Mouse (Mus musculus) forelimb bud, embryonic 11.5 days (tissue): ENCODE results near the gene Supt3.
A peak's percentile ranks its signal among the peaks of the same experiment; 100 is the strongest.

ENCODE experiments used
- DNase-seq: peaks from one replicate; pipeline ENCODE4 v3.0.0-alpha.2; 2012; ENCODE audit warnings: low read depth, low spot score

Gene Supt3

DNA sequence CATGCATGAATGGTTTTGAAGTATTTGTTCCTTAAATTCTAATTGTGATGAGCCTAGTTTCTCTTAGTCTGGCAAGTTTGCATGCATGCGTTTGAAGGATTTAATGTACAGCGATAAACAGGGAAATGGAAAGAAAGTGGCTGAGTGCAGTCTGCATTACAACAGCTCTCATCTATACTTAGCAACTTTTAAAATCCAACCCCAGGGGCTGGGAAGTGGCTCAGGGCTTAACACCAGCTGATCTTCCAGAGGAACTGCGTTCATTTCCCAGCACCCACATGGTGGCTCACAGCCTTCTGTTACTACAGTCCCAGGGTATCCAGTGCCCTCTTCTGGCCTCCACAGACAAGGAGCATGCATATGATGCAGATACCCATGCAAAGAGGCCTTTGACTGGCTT lies 346.9 kb downstream of the Supt3 start:
- no peak for DNase-seq

DNA sequence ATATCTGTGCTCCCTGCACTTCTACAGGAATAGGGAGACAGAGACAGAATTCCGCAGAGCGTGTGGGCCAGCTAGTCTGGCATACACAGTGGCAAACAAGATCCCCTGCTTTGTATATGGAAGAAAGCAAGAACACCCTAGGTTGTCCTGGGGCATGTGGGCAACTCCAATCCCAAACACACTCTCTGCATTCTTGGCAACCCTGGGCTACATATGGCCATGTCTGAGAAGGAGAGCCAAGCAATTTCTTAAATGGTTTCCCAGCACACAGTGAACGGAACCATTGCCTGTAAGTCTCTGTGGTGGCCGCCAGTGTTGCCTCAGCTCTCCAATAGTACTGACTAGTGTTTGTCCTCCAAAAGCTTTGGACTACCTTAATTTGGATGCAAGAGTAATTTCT lies 351.7 kb downstream of the Supt3 start:
- no peak for DNase-seq

DNA sequence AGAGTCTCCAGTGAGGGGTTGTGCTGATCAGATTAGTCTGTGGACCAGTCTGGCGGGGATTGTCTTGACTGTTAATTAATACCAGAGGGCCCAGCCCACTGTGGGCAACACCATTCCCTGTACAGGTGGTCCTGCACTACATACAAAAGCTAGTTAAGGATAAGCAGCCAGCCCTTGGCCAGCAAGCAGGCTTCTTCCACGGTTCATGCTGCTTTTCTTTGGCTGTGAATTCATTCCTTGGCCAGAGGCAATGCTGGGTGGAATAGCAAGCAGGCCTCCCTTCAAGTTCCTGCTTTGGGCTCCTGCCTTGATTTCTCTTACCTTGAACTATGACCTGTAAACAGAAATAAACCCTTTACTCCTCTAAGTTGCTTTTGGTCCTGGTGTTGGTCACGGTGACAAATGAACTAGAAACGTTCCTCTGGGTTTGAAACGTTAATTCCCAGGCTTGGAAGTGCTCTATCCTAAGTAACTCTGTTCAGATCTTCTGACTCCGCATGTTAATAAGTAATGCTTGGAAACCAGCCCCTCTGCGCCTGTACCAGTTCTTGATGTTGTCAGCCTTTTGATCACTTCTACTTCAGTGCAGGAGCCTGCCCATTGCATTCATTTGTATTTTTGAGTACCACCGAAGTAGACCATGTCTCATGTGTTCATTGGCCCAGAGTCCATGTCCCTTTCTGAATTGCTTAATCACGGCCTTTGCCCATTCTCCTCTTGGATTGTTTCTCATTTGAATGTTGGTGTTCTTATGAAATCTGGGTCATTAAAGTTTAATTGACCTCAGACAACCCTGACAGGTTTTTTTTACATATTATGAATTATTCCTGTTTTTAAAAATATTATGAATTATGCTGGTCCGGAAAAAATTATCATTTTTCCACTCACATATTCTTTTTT lies 356.8 kb downstream of the Supt3 start:
- DNase-seq = no peak

DNA sequence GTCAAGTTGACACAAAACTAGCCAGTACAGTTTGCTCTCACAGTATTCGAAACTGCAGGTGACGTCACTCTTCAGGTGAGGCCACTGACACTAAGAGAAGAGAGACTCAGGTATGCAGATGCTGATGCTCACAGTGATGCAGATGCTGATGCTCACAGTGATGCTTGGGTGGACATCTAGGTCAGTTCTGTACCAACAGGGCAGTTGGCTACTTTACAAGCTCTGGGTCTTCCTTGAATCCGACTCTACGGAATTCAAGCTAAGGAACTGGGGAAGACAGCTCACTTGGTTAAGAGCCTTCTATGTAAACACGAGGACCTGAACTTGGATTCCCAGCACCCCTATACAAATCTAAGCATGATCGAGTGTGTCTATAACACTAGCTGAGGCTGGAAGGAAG lies 359.5 kb downstream of the Supt3 start:
- DNase-seq = no peak

DNA sequence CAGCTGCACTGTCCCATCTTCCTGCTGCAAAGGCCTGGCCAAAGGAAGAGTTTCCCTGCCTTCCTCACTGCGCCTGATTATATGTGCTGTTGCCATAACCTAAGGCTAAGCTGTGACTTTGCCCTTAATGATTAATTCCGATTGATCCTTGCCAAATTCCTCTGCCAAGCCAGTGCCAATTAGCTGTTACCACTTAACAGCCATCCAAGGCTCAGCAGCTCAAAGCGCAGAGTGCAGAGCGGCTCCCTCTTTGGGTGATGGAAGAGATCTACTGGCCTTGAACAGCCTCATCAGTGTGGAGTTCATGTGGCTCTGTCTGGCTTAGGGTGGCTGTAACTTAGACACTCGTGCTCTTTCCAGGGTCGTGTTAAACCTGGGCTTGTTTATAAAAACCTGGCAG lies 366.1 kb downstream of the Supt3 start:
- DNase-seq = no peak

DNA sequence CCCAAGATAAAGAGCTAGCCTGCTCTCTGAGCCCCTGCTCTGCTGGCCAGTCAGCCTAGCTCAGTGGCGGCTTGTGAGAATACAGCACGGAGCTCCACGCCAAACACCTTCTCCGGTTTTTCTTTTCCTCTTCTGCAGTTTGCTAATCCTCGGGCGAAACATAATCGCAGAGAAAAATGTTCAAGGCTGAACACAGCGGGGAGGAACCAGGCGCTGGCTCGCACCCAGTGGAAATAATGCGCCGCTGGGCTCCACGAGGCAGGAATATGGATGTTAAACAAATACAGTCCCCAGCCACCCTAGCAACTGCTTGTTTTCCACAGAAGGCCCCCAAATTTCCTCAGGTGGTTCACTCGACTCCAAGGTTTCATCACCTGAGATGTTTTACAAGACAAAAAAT lies 367.7 kb downstream of the Supt3 start:
- DNase-seq = no peak

DNA sequence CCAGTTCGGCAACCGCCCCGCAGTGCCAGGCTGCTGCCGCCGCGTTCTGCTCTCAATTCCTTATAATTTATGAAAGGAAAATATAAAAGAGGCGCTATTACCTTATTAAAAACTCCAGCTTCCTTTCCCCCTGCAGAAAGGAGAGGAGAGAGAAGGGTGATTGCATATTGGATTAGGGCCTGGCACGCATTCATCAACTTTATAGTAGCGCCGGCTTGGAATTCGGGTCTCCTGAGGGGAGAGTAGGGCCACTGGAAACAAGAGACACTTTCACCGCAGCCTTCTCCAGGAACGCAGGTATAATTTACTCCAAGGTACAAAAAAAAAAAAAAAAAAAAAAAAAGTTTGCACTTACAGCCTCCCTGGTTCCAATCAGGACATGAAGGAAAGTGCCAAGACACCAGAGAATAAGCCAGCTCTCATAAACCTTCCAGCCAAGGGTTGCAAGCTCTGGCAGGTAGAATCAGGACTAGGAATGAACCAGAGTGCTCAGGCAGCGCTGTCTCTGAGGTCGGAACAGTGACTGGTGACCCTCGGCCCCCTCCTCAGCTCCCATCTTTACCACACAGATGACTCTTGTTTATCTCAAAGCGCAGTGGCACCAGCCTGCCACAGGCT lies 374.5 kb downstream of the Supt3 start:
- no peak for DNase-seq

DNA sequence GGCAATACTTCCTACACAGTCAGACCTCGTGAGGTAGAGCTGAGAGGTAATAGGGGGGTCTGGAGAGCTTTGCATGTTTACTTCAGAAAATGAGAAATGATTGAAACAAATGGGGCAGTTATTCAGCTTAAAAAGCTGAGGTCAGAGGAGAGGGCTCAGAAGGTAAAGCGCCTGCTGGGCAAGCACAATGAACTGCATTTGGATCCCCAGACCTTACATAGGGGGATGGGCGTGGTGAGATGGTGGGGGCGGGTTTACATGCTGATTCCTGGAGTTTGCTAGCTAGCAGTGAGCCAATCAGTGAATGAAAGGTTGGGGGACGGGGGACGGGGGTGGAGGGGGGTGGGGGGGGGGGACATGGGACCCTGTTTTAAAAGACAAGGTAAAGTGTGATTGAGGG lies 376.8 kb downstream of the Supt3 start:
- no peak for DNase-seq

DNA sequence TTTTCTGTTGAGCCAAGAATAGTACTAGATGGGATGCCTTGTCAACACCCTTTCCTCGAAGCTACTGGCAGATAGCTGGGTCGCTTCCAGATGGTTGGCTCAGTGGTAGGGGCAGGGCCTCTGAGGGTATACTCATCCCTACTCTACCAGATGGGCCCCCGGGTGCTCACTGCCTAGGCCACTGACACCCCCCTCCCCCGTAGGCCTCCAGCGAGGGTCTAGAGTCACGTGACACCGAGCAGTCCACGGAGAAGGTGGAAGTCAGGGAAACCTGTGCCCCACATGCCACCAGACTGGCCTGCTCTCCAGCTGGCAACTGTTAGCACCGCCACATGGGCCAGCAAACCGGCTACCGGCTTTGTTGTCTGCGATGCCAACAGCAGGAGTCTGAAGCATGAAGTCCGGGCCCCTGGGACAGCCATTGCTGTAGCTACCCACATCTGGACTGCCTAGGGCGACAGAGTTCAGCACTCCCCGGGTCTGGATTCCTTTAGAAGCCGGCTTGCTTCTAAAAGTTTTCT lies 381.3 kb downstream of the Supt3 start:
- peak; percentile 75 for DNase-seq

DNA sequence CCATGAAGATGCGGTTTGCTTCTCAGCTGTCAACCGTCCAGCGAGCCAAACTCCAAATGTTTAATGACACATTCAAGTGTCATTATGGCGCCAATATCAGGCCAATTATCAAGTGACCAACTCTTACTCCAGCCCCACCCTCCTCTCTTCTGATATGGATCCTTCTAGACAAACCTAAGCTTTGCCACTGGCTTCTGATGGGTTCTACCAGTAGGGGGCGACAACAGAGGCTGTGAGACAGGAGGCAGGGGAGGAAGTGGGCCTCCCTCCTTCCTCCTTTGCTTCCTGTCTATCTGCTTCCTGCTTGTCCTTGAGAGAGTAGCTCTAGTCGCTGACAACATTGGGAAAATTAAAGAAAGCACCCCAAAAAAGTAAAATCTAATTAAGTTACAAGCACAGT lies 383.7 kb downstream of the Supt3 start:
- DNase-seq = no peak

DNA sequence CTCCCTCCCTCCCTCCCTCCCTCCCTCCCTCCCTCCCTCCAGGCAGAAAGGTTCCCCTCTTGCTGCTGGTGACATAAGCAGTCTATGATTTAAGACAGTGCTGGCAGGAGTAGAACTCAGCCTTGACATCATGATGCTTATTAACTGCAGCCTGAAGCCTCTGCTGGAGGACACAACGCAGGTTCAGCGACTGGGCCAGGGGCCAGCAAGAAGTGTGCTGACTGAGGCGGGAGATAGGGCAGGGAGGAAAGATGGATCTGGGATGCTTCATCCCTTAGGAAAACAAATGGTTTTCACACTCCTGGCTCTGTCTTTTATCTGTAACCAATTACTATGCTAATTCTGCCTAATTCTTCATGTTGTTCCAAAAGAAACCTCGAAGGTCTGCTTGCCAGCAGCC lies 388.8 kb downstream of the Supt3 start:
- DNase-seq = no peak
